Mouse (Mus musculus): ENCODE results near the gene Rcan1.
A peak's percentile ranks its signal among the peaks of the same experiment; 100 is the strongest.

The Rcan1 gene

GRCm38 (mm10) chr16:92397745-92398573 is 72.7 kb downstream of the Rcan1 start:
- DNase-seq, result no peak

GRCm38 (mm10) chr16:92393732-92394131 is 76.9 kb downstream of the Rcan1 start:
- DNase-seq, result no peak

GRCm38 (mm10) chr16:92387692-92388091 is 83.0 kb downstream of the Rcan1 start:
- DNase-seq, result no peak

- peak; percentile 56 for DNase-seq
These were observed 85.6 kb downstream of the Rcan1 start for GRCm38 (mm10) chr16:92385062-92385461.

- no peak for DNase-seq
These were observed 87.3 kb downstream of the Rcan1 start for GRCm38 (mm10) chr16:92383412-92383811.

GRCm38 (mm10) chr16:92382508-92382907 is 88.2 kb downstream of the Rcan1 start:
- DNase-seq, result no peak

GRCm38 (mm10) chr16:92381092-92381491 is 89.6 kb downstream of the Rcan1 start:
- DNase-seq, result no peak

- no peak for DNase-seq
These were observed 93.7 kb downstream of the Rcan1 start for GRCm38 (mm10) chr16:92376976-92377375.

GRCm38 (mm10) chr16:92371623-92372022 is 99.0 kb downstream of the Rcan1 start:
- peak; percentile 38 for DNase-seq

- no peak for DNase-seq
These were observed 101.4 kb downstream of the Rcan1 start for GRCm38 (mm10) chr16:92369260-92369659.

- DNase-seq, result no peak
These were observed 105.2 kb downstream of the Rcan1 start for GRCm38 (mm10) chr16:92365477-92365876.

- DNase-seq, result no peak
These were observed 110.0 kb downstream of the Rcan1 start for GRCm38 (mm10) chr16:92360711-92361110.

- no peak for DNase-seq
These were observed 111.4 kb downstream of the Rcan1 start, which contains the start of gene Kcne1 for GRCm38 (mm10) chr16:92359229-92359628. TSS of gene Kcne1 (minus strand) at chr16:92359468.

GRCm38 (mm10) chr16:92358734-92359133 is 111.9 kb downstream of the Rcan1 start:
- no peak for DNase-seq

GRCm38 (mm10) chr16:92357566-92357965 is 113.1 kb downstream of the Rcan1 start:
- DNase-seq, result no peak

- DNase-seq, result no peak
These were observed 113.6 kb downstream of the Rcan1 start for GRCm38 (mm10) chr16:92357023-92357422.

GRCm38 (mm10) chr16:92355982-92356381 is 114.7 kb downstream of the Rcan1 start:
- DNase-seq, result no peak

- DNase-seq, result no peak
These were observed 115.3 kb downstream of the Rcan1 start for GRCm38 (mm10) chr16:92355366-92355765.

GRCm38 (mm10) chr16:92353897-92354296 is 116.8 kb downstream of the Rcan1 start:
- DNase-seq, result no peak

GRCm38 (mm10) chr16:92353295-92353694 is 117.4 kb downstream of the Rcan1 start:
- no peak for DNase-seq

- DNase-seq, result no peak
These were observed 121.7 kb downstream of the Rcan1 start for GRCm38 (mm10) chr16:92348941-92349340.

- DNase-seq, result no peak
These were observed 124.3 kb downstream of the Rcan1 start for GRCm38 (mm10) chr16:92346297-92346916.

- no peak for DNase-seq
These were observed 125.5 kb downstream of the Rcan1 start for GRCm38 (mm10) chr16:92345177-92345576.

All from cerebellum, adult 11 months (tissue).